Mouse (Mus musculus) C2C12 (cell line): ENCODE measurements around the gene Cep131.

Experiments used
- CEBPB ChIP-seq: IDR thresholded peaks from one replicate; pipeline ENCODE4 v1.6.1; 2011; ENCODE audit warnings: low read depth, mild to moderate bottlenecking, control low read depth, moderate library complexity
- CTCF ChIP-seq: IDR thresholded peaks from one replicate; pipeline ENCODE4 v1.5.1; 2011; ENCODE audit not compliant: control insufficient read depth, insufficient read depth, insufficient read length
- MYOD1 ChIP-seq: IDR thresholded peaks from one replicate; pipeline ENCODE4 v1.6.1; 2011; ENCODE audit warnings: low read depth; ENCODE audit not compliant: control insufficient read depth, insufficient read length
- MYOG ChIP-seq: IDR thresholded peaks from one replicate; pipeline ENCODE4 v1.6.1; 2011; ENCODE audit not compliant: control insufficient read depth, insufficient read length; ENCODE audit errors: extremely low read depth
- USF1 ChIP-seq: IDR thresholded peaks from one replicate; pipeline ENCODE4 v1.6.1; 2011; ENCODE audit warnings: low read depth, mild to moderate bottlenecking, control low read depth, moderate library complexity

DNA sequence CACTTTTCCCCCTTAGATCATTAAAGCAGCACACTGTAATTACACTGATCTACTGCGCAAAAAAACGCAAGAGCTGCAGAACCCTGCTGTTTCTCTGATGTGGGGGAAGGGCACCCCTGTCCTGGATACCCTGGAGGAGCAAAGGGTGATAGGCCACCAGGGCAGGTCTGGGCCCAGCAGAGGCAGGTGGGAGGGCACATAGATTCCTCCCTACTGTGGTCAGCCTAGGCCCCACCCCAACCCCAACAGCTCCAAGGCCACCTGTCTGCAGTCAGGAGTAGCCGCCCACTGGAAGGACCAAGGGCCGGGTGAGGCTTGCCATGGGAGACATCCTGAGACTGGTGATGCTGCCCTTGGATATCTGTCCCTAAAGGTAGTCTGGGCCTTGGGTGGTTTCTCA, 41.3 kb downstream of the Cep131 start:
- TF ChIP-seq CTCF (no peak), USF1 (no peak), CEBPB (no peak), MYOG (no peak), MYOD1 (no peak)
